In the genomic region with DNA sequence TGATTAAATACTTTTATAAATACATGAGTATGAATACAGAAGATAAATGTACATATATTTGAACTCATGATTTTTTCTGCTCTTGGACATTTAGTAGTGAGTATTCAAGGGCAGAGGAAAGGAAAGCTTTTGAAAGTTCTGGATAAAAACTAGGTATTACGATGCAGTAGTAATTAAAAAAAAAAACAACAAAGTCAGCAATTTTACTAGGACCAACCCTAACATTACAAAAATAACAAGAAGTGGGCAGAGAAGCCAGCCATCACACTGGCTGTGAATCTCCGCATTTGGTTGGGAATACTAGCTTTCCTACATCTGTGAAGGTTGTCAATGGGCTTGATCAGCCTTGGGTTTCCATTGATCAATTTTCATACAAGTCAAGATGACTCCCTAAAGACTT, we compare ENCODE assay signal across 16 mouse cellular contexts.
"Had no signal": no experiment of that assay in that cellular context is flagged by ENCODE, and none has a peak within 500 bp of the region (broad histone marks: within the 10 kb centered on the region; RNA-seq: fewer than 3 reads in every experiment).

No protein-coding gene starts in this region.

- H3K27me3 ChIP-seq: neural tube, embryonic 12.5 days; neural tube, embryonic 13.5 days; neural tube, embryonic 15.5 days; stomach, embryonic 15.5 days had no signal

- H3K27ac ChIP-seq: neural tube, embryonic 12.5 days; neural tube, embryonic 13.5 days; neural tube, embryonic 15.5 days; stomach, embryonic 15.5 days; stomach, postnatal 0 days had no signal

- H3K4me3 ChIP-seq: neural tube, embryonic 12.5 days; neural tube, embryonic 13.5 days; neural tube, embryonic 15.5 days; stomach, embryonic 15.5 days had no signal

- H3K4me2 ChIP-seq: neural tube, embryonic 12.5 days; neural tube, embryonic 13.5 days; neural tube, embryonic 15.5 days; stomach, embryonic 15.5 days had no signal

- DNase-seq: retina, postnatal 1 day; right cerebral cortex, adult 18-20 months; right cerebral cortex, postnatal 14 days; right cerebral cortex, postnatal 25 days; right cerebral cortex, postnatal 4 days; spleen, adult 18-20 months; thymus, adult 18-20 months; thymus, adult 2 months; thymus, postnatal 14 days; thymus, postnatal 25 days; thymus, postnatal 4 days had no signal

- H3K36me3 ChIP-seq: neural tube, embryonic 12.5 days; neural tube, embryonic 13.5 days; stomach, embryonic 15.5 days had no signal

- H3K9ac ChIP-seq: neural tube, embryonic 12.5 days; neural tube, embryonic 13.5 days; neural tube, embryonic 15.5 days; stomach, embryonic 15.5 days had no signal

- H3K4me1 ChIP-seq: neural tube, embryonic 12.5 days; neural tube, embryonic 13.5 days; neural tube, embryonic 15.5 days; stomach, embryonic 15.5 days had no signal

- H3K9me3 ChIP-seq: neural tube, embryonic 12.5 days; neural tube, embryonic 13.5 days; neural tube, embryonic 15.5 days; stomach, embryonic 15.5 days had no signal
